Mouse (Mus musculus): ENCODE measurements around the gene Pde6h.

GRCm38 (mm10) chr6:136967466-136967865 lies 43.8 kb downstream of the Pde6h start:
- TF ChIP-seq POLR2A (IDR thresholded peaks at IDR 0.05; ENCODE audit: control insufficient read depth in 1 of 2, insufficient read depth in 1 of 2, low read depth in 1 of 2, low read length in 2 of 2, poor library complexity in 1 of 2) (no peak), GABPA (IDR thresholded peaks at IDR 0.05; ENCODE audit: low read depth, low read length) (no peak)

Measured in MEL (cell line).